Mouse (Mus musculus) layer of hippocampus, postnatal 36 days (tissue): ENCODE measurements at regions not wholly inside any gene's neighbourhood (a gene's known extent, or its start where the extent isn't known, plus 50 kb on each side); places are given as distances from the start of the nearest gene placed in this dataset.
A peak's percentile ranks its signal among the peaks of the same experiment; 100 is the strongest.

Experiments used
- DNase-seq, 2 experiments: peaks; one replicate each; pipeline ENCODE4 v3.0.0; 2022

DNA sequence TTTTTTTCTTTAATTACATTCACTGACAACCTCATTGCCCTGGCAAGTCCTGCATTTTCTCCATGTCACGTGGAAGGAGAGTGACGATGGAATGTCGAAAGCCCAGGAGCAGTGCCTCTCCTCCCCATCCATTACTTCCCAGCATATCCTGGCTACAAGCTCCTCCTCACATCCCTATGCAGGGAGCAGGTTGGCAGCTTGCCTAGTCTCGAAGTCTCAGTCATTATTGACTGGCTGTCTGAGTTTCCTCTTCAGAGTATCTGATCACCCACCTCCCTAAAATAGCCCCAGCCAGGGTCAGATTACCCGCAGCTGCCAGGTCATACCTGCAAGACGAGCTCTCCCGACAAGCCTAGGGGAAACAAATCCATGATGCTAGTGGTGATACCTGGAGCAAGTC, 83.7 kb upstream of the Galnt15 start:
- DNase-seq = no peak

DNA sequence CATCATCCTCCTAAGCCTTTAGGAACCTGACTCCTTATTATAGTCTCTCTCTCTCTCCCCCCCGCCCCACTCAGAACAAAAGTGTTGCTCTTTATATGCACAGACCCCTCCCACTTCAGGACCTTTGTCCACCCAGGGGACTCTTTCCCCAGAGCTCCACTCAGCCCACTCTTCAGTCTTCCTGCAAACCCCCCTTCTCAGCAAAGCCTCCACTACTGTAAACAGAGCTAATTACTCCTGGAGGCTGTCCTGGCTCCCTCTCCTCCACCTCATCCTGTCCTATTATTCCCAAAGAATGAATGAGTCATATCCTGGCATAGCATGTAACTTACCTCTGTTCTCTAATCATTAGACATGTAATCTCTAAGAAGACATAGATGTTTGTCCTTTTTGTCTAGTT, 82.8 kb upstream of the Galnt15 start:
- no peak for DNase-seq

DNA sequence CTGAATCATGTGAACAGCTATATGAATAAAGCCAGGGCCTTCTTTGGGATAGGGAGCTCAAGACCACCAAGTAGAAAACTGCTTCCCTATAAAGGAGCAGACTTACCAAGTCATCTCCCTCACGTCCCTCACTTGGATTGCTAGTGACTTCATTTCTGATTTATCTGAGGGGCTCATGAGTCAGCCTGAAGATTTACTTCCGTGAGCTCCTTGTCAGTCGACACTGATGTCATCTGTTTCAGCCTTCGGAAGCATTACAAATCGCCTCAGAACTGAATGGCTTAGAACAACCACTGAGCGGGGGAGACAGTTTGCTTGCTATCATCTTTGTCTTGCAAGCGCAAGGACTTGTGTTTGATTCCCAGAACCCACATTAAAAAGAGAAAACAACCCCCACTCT, 81.5 kb upstream of the Galnt15 start:
- no peak for DNase-seq

DNA sequence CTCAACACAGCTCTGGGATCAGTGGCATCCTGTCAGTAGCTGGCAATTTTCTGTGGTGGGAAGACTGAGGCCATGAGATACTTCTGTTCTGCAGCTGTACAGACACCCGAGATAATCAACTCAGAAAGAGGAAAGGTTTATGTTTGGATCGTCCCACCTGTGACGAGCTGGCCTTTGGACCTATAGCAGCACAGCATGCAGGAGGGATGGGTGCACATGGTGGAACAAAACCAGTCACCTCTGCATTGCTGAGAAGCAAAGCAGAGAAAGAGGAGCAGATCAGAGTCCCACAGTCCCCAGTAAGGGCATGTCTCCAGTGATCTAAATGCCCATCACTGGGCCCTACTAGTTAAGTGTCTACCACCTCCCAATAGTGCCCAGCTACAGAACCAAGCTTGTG, 76.9 kb upstream of the Galnt15 start:
- no peak for DNase-seq

DNA sequence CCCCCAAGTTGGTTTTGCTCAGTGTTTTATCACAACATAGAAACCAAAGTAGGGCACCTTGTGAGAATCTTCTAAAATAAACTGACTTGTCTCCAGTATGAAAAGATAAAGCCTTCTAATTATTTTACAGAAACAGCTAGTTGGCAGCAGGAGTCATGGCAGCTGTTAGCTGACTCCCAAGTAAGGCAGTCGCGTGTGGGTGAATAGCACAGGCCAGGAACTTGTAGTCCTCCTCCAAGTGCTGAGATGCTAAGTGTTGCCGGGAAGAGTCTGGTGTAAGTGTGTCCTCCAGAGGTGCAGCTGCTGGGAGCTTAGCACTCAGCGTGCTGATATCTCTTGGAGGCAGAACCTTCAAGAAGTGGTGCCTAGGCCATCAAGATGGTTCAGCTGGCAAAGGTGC, 75.0 kb upstream of the Galnt15 start:
- peak; percentile 32 to 39 for DNase-seq

DNA sequence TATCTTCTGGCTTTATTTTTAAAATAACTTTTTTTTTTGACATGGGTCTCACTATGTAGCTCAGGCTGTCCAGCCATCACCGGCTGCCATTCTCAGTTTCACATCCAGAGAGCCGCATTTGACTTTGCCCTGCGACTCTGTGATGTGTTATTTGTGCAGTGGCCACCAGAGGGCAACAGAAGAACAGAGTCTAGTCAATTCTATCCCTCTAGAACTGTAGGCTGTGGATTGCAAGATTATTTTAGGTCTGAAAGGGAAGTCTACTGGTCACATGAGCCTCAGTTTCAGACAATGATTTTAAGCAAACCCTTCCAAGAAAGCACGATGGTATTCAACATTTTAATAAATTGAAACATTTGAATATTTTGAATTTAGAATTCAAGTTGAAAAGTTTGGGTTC, 73.8 kb upstream of the Galnt15 start:
- peak; percentile 75 to 79 for DNase-seq

DNA sequence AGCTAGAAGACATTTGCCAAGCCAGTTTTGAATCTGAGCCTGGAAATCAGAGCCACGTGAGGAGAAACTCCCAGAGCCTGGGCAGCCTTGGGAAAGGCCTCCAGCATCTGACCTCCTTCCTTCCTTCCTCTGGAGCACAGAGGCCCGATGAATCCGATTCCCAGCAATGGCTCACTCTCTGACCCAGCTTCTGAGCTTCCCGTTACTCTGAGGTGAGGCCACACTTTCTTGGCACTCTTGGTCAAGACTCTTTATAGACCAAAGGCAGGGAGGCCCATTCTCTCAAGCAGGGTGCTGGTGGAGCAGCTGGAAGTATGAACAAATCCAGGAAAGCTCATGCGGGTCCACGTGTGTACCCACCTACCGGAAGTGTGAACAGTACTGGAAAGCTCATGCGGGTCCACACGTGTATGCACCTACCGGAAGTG, 71.6 kb upstream of the Galnt15 start:
- DNase-seq = no peak

DNA sequence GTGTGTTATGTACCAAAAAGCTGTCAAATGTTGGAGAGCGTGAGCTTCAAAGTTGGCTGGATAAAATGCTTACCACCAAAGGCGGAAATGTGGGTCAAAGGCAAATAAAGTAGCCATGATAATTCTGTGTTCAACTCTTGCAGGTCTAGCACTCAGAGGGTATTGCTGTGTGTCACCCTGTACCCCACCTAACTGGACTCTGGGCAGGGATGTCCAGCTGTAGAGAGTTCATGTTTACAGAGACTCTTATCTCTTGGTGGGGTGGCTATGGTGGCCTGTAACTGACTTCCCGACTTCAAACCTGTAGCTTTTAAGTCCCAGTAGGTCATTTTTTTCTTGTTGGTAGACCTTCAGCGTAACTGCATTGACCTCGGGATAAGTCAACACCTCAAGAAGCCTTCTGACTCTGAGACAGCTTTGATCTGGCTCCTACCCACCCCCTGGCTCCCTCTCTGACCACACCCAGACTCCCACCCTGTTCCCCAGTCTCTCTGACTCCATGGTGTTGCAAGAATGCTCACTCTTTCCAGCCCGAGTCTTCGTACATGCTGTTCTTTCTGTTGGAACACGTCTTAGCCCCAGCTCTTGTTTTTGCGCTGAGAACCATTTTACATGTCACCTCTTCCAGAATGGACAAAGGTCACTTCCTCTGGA, 68.5 kb upstream of the Galnt15 start:
- no peak for DNase-seq

DNA sequence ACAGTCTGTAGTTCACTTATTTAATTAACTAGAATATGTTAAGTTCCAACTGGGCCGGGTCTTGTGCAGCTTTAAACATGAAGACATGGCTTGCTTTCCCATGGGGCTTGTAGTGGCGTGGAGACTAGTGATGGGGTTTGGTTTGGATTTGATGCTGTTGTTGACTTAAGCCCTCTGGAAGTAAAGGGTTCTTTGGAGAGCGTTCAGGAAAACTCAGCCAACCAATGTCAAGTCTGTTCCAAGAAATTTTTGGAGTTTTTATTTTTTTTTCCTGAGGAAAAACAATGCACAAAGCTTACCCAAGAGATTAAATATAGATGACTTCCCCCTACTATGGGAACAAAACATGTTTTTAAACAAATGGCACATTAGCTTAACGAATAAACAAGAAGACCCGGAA, 67.3 kb upstream of the Galnt15 start:
- DNase-seq = no peak

DNA sequence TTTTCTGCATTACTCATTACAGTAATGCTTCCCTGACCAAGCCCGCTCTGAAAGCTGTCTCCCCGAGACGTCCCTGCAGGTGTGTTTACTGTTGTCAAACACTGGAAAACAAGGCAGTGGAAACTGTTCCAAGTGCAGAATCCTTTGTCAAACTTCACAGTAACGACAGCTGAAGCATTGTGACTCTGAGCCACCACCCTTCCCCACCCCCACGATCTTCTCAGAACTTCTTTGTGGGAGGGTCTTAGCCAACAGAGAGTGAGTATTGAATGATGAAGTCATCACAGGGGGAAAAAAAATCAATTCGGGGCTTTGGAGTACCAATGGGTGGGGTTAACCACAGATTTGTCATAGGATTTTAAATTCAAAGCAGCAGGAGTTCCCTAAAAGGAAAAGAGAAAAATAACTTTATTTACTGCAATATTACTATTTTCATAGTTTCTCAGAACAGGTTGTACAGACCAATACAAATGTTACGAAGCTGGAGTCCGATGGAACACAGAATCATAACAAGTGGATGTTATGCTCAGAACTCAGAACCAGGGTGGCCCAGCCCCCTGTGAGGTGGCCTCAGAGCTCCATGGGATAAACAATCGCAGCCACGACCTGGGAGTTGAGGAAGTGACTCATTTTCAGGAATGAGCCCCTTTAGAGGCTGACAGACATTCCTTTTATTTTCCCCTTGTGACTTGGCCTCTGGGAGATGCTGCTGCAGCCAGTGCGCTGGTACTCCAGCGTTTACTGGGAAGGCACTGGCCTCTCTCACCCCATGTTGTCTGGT, 65.5 kb upstream of the Galnt15 start:
- no peak for DNase-seq

DNA sequence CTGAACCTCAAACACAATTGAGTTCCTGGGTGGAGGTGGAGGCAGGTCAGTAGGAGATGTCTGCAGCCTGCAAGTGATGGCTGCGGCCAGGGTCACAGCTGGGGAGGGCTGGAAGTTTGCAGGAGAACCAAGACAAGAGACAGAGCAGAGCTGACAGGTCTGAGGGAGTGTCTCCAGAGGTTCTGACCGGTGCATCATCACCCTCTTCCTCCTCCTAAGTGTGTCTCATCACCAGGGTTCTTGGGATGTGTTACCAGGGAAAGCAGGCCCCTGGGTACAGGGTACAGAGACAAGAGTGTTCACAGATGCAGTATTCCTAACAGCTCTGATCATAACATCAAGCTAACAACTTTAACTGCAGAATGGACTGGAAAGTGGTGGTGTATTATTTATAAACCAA, 64.7 kb upstream of the Galnt15 start:
- DNase-seq = no peak

DNA sequence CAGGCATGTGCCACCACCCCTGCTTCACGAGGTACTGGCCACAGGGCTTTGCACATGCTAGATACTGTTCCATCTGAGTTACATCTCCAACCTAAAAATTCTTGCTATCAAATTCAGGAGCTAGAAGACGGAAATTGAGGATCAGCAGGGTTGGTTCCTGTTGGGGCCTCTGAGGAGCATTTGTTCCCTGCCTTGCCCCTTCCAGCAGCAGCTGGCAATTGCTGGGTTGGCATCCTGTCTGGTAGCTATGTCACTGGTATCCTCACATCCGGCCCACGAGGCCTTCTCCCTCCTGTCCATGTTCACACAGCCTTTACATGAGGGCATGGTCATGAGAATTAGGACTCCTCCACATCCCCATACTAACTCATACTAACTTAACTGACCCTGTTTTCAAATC, 64.0 kb upstream of the Galnt15 start:
- DNase-seq = no peak

DNA sequence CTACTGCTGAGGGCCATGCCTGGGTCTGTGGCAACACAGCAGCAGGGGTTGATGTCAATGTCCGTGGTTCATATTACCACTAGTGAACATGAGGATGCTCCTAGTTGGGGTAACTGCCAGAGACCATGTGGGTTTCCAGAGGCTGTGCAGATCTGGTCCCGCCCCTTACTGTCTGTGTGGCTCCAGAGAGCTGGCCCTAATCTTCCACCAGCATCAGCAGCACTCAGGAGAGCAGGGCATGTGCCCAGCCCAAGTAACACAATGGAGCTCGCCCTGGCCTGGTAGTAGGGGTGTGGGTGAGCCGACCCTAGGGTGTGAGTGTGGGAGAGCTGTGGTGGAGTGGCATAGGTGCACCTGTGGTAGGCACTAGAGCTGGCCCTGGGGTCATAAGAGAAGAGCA, 59.3 kb upstream of the Galnt15 start:
- DNase-seq = no peak

DNA sequence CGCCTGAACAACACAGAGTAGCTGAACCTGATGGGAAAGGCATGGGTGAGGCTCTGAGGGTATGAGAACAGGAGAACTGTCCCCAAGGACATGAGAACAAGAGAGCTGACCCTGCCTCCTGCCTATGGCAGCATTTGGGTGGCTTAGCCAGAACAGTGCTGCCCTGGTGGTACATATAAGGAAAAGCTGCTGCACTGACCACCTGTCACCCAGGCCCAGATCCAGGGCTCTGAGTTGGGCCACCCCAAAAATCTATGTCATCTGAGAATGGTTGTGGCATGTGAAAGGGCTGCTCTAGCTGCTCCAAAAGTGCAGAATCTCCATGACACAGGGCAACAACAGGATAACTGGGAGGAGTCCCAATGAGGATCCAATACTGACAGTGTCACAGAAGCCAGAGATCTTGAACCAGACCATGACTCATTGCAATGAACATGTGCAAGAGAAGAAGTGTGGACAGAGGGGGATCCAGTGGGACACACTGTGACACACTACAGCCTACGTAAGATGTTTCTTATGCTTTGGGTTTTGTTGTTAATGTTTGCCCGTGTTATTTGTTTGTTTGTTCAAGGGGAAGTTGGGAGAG, 58.5 kb upstream of the Galnt15 start:
- DNase-seq = no peak

DNA sequence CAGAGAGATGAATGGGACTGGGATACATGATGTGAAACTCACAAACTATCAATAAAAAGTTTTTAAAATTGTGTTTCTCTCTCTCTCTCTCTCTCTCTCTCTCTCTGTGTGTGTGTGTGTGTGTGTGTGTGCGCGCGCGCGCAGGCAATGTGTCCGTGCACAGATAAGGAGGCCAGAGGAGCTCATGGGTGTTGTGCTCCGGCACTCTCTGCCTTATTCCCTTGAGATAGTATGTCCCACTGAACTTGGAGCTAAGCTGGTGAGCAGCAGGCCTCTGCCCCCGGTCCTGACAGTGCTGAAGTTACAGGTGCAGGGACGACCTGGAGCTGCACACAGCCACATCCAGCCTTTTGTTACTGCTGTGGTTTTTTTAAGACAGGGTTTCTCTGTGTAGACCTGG, 57.9 kb upstream of the Galnt15 start:
- DNase-seq = no peak

DNA sequence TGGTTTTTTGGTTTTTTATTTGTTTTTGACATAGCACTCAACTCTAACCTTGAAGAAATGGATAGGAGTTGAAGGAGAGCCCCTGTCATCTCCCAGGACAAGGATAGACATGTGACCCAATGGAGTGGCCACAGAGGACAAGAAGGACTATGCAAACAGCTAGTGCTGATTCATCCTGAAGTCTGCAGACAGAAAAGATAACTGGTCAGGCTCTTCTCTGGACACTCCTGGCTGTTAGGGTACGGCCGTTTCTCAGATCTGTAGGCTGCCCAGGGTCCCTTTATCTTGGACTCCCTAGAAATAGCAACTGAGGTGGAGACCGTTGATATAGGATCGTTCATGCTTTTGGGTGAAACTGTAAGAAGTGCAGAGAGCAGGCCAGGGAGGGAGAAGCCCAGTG, 55.1 kb upstream of the Galnt15 start:
- DNase-seq = no peak

DNA sequence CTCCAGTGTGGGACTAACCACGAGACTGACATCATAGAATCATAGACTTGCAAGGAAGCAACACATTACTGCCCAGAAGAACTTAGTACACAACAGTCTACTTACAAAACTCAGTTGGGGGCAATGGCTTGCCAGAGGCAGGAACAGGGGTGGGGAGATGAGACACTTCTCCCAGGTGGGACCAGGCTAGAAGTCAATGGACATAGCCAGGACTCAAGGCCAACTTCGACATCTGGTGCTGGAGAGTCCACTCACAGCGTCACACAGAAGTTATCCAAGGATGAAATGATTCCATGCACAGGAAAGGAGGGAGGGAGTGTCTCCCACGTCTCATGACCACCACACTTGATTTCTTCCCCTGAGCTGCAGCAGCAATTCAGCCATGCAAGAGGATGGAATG, 50.6 kb upstream of the Galnt15 start:
- no peak for DNase-seq

DNA sequence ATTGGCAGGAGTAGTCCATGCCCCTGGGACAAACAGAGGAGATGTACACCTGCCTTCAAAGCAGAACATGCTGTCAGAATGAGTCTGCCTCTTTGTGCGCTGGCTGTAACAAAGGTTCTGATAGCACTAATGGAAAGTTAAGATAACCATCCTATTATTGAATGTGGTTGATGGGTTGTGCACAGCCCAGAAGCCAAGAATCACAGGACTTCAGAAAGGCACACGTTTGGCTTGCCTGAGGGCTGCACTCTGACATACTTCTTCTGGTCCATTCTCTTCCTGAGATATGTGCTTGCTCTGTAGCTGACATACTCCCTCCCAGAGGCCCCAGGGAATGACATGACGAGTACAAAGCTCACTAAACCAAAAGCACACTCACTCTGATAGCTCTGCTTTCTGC, 50.1 kb upstream of the Galnt15 start:
- no peak for DNase-seq
